Mouse (Mus musculus) erythroblast, embryonic 14.5 days (primary cell): Measurements from ENCODE around the gene Tm4sf4. TPM values are rescaled to one million over a fixed set of nuclear protein-coding genes. Genes with fewer than 3 reads are reported as not detected.

Source experiments
- H3K27me3 ChIP-seq: 2 replicates; pipeline ENCODE4 v1.6.1; 2012; ENCODE audit warnings: inconsistent platforms; ENCODE audit not compliant: control insufficient read depth
- H3K36me3 ChIP-seq: 2 replicates; pipeline ENCODE4 v1.6.1; 2012; ENCODE audit warnings: mild to moderate bottlenecking, inconsistent platforms; ENCODE audit not compliant: control insufficient read depth
- H3K4me1 ChIP-seq: 2 replicates; pipeline ENCODE4 v1.6.1; 2012; ENCODE audit warnings: inconsistent platforms; ENCODE audit not compliant: control insufficient read depth
- H3K4me3 ChIP-seq: replicated peaks from 2 replicates; pipeline ENCODE3; 2012; ENCODE audit warnings: moderate library complexity, mild to moderate bottlenecking, inconsistent platforms
- H3K9me3 ChIP-seq: 2 replicates; pipeline ENCODE4 v1.6.1; 2012; ENCODE audit warnings: low read length, inconsistent platforms, mixed read lengths; ENCODE audit not compliant: control insufficient read depth
- GATA1 ChIP-seq: IDR thresholded peaks from 2 replicates; pipeline ENCODE4 v1.6.1; 2012; ENCODE audit warnings: low read length, inconsistent platforms, mixed read lengths
- TAL1 ChIP-seq: IDR thresholded peaks from 3 replicates; pipeline ENCODE4 v1.6.1; 2012; ENCODE audit warnings: low read length, inconsistent platforms, mixed read lengths
- polyA plus RNA-seq: library from polyadenylated mRNA; stranded (reverse); fragments of >175 nt; gene quantifications from 2 replicates; pipeline ENCODE4 v1.2.3, GENCODE M21; 2012

The Tm4sf4 gene
- polyA plus RNA-seq, 1 experiment: not detected

- no peaks in the 10 kb centered on the region for H3K9me3 ChIP-seq
- no peaks in the 10 kb centered on the region; the same call in 1 of the 2 replicates for H3K36me3 ChIP-seq
- no peak overlapping the region for H3K4me3 ChIP-seq
- no peak for TF ChIP-seq TAL1
- no peak for TF ChIP-seq GATA1
- no peaks in the 10 kb centered on the region for H3K4me1 ChIP-seq
- H3K27me3 ChIP-seq: no peaks in the 10 kb centered on the region
These were observed 4.4 kb downstream of the Tm4sf4 start for GRCm38 (mm10) chr3:57429486-57429885.

- Histone ChIP-seq H3K4me1 (no peaks in the 10 kb centered on the region), H3K9me3 (no peaks in the 10 kb centered on the region), H3K36me3 (no peaks in the 10 kb centered on the region; the same call in 1 of the 2 replicates), H3K27me3 (no peaks in the 10 kb centered on the region), H3K4me3 (no peak overlapping the region)
- TF ChIP-seq TAL1 (no peak), GATA1 (no peak)
These were observed 6.6 kb downstream of the Tm4sf4 start for GRCm38 (mm10) chr3:57431706-57432105.

- TF ChIP-seq TAL1 (no peak), GATA1 (no peak)
- H3K9me3 ChIP-seq: no peaks in the 10 kb centered on the region
- no peak overlapping the region for H3K4me3 ChIP-seq
- no peaks in the 10 kb centered on the region for H3K27me3 ChIP-seq
- no peaks in the 10 kb centered on the region for H3K4me1 ChIP-seq
- H3K36me3 ChIP-seq: no peaks in the 10 kb centered on the region; the same call in 1 of the 2 replicates
These were observed 10.2 kb downstream of the Tm4sf4 start for GRCm38 (mm10) chr3:57435364-57435763.

GRCm38 (mm10) chr3:57440956-57441355 is 15.8 kb downstream of the Tm4sf4 start:
- TF ChIP-seq GATA1 (no peak), TAL1 (no peak)
- Histone ChIP-seq H3K4me1 (no peaks in the 10 kb centered on the region), H3K9me3 (no peaks in the 10 kb centered on the region), H3K4me3 (no peak overlapping the region), H3K27me3 (no peaks in the 10 kb centered on the region), H3K36me3 (no peaks in the 10 kb centered on the region; the same call in 1 of the 2 replicates)

- Histone ChIP-seq H3K36me3 (no peaks in the 10 kb centered on the region), H3K4me1 (no peaks in the 10 kb centered on the region)
- TF ChIP-seq TAL1 (no peak), GATA1 (no peak)
These were observed 20.6 kb downstream of the Tm4sf4 start for GRCm38 (mm10) chr3:57445706-57446105.

GRCm38 (mm10) chr3:57447889-57448288 is 22.8 kb downstream of the Tm4sf4 start:
- no peaks in the 10 kb centered on the region for H3K4me1 ChIP-seq
- no peaks in the 10 kb centered on the region for H3K36me3 ChIP-seq
- H3K4me3 ChIP-seq: no peak overlapping the region
- TF ChIP-seq TAL1: no peak
- no peak for TF ChIP-seq GATA1
- H3K27me3 ChIP-seq: no peaks in the 10 kb centered on the region
- no peaks in the 10 kb centered on the region for H3K9me3 ChIP-seq

More at GRCm38 (mm10) chr3:57445706-57446105, 20.6 kb downstream of the Tm4sf4 start:
- H3K9me3 ChIP-seq: no peaks in the 10 kb centered on the region
- H3K27me3 ChIP-seq: no peaks in the 10 kb centered on the region
- H3K4me3 ChIP-seq: no peak overlapping the region

GRCm38 (mm10) chr3:57448445-57448844 is 23.3 kb downstream of the Tm4sf4 start:
- Histone ChIP-seq H3K36me3 (no peaks in the 10 kb centered on the region), H3K27me3 (no peaks in the 10 kb centered on the region), H3K9me3 (no peaks in the 10 kb centered on the region), H3K4me1 (no peaks in the 10 kb centered on the region), H3K4me3 (no peak overlapping the region)
- TF ChIP-seq TAL1 (no peak), GATA1 (no peak)

GRCm38 (mm10) chr3:57458652-57459051 is 33.5 kb downstream of the Tm4sf4 start:
- TF ChIP-seq TAL1: no peak
- no peak for TF ChIP-seq GATA1
- no peak overlapping the region for H3K4me3 ChIP-seq
- no peaks in the 10 kb centered on the region for H3K36me3 ChIP-seq
- H3K9me3 ChIP-seq: no peaks in the 10 kb centered on the region
- H3K27me3 ChIP-seq: no peaks in the 10 kb centered on the region
- H3K4me1 ChIP-seq: no peaks in the 10 kb centered on the region

- H3K9me3 ChIP-seq: no peaks in the 10 kb centered on the region
- TF ChIP-seq GATA1: no peak
- no peak for TF ChIP-seq TAL1
- H3K27me3 ChIP-seq: no peaks in the 10 kb centered on the region
- H3K36me3 ChIP-seq: no peaks in the 10 kb centered on the region
- no peak overlapping the region for H3K4me3 ChIP-seq
- no peaks in the 10 kb centered on the region for H3K4me1 ChIP-seq
These were observed 38.2 kb downstream of the Tm4sf4 start for GRCm38 (mm10) chr3:57463302-57463701.

GRCm38 (mm10) chr3:57466289-57466688 is 41.2 kb downstream of the Tm4sf4 start:
- no peaks in the 10 kb centered on the region for H3K36me3 ChIP-seq
- no peaks in the 10 kb centered on the region for H3K4me1 ChIP-seq
- H3K4me3 ChIP-seq: no peak overlapping the region
- no peaks in the 10 kb centered on the region for H3K9me3 ChIP-seq
- no peak for TF ChIP-seq GATA1
- no peak for TF ChIP-seq TAL1
- no peaks in the 10 kb centered on the region for H3K27me3 ChIP-seq
